Mouse (Mus musculus) adrenal gland, adult 2 months (tissue): ENCODE data around the gene Gpr68. TPM values are rescaled to one million over a fixed set of nuclear protein-coding genes. Genes with fewer than 3 reads are reported as not detected.

Experiments
- DNase-seq: peaks from one replicate; pipeline ENCODE4 v3.0.0; 2021
- long read RNA-seq: library from polyadenylated mRNA; stranded (forward); transcript quantifications from one replicate; pipeline ENCODE4 v2.0.0, GENCODE M21; 2021
- polyA plus RNA-seq: library from polyadenylated mRNA; depleted of rRNA; stranded (reverse); fragments of >200 nt; gene quantifications from 2 replicates; pipeline ENCODE4 v1.2.3, GENCODE M21; 2012; rRNA removed
- total RNA-seq, 2 experiments: library from RNA; stranded (reverse); gene quantifications; 2 replicates each; pipeline ENCODE4 v1.2.3; 2021

Gene Gpr68
- total RNA-seq (1 to 10 TPM in 1 of 2 experiments, under 1 TPM in 1; 0.52 to 1.2 TPM), polyA plus RNA-seq (1.4 and 2.1 TPM in 2 replicates)
- long read RNA-seq, partial matches to known transcripts = 0 of 2 reads
- long read RNA-seq, other reads (novel, unspliced or antisense) = 1 of 2 reads

GRCm38 (mm10) chr12:100907598-100908297 lies at the start of gene Gpr68:
Gene Gpr68, minus strand, starts transcription at chr12:100908198.
- DNase-seq = peak; percentile 53

- DNase-seq = no peak
Observed at GRCm38 (mm10) chr12:100957257-100957656, 49.3 kb upstream of the Gpr68 start.

GRCm38 (mm10) chr12:100956825-100957224 lies 48.8 kb upstream of the Gpr68 start:
- no peak for DNase-seq

- DNase-seq = no peak
Observed at GRCm38 (mm10) chr12:100956028-100956427, 48.0 kb upstream of the Gpr68 start.

GRCm38 (mm10) chr12:100953926-100954325 lies 45.9 kb upstream of the Gpr68 start:
- no peak for DNase-seq

- DNase-seq = peak; percentile 70
Observed at GRCm38 (mm10) chr12:100952193-100952931, 44.4 kb upstream of the Gpr68 start.

- no peak for DNase-seq
Observed at GRCm38 (mm10) chr12:100949146-100949545, 41.1 kb upstream of the Gpr68 start.

GRCm38 (mm10) chr12:100948021-100948420 lies 40.0 kb upstream of the Gpr68 start:
- no peak for DNase-seq

- DNase-seq = no peak
Observed at GRCm38 (mm10) chr12:100945948-100946347, 38.0 kb upstream of the Gpr68 start.

GRCm38 (mm10) chr12:100945501-100945900 lies 37.5 kb upstream of the Gpr68 start:
- DNase-seq = no peak

GRCm38 (mm10) chr12:100944921-100945336 lies 36.9 kb upstream of the Gpr68 start:
- no peak for DNase-seq

GRCm38 (mm10) chr12:100943146-100943545 lies 35.1 kb upstream of the Gpr68 start:
- DNase-seq = no peak

- no peak for DNase-seq
Observed at GRCm38 (mm10) chr12:100941361-100941760, 33.4 kb upstream of the Gpr68 start.

GRCm38 (mm10) chr12:100937441-100938360 lies 29.7 kb upstream of the Gpr68 start:
- peak; percentile 35 for DNase-seq

- DNase-seq = peak; percentile 32
Observed at GRCm38 (mm10) chr12:100936737-100937136, 28.7 kb upstream of the Gpr68 start.

GRCm38 (mm10) chr12:100936116-100936515 lies 28.1 kb upstream of the Gpr68 start:
- peak; percentile 70 for DNase-seq

- no peak for DNase-seq
Observed at GRCm38 (mm10) chr12:100934796-100935195, 26.8 kb upstream of the Gpr68 start.

- DNase-seq = no peak
Observed at GRCm38 (mm10) chr12:100931653-100932052, 23.7 kb upstream of the Gpr68 start.

- DNase-seq = no peak
Observed at GRCm38 (mm10) chr12:100928286-100928685, 20.3 kb upstream of the Gpr68 start.

GRCm38 (mm10) chr12:100925644-100926619 lies 17.9 kb upstream of the Gpr68 start:
- peak; percentile 52 for DNase-seq
